Mouse (Mus musculus): Measurements from ENCODE around the gene Cadm3. TPM values are rescaled to one million over a fixed set of nuclear protein-coding genes. Genes with fewer than 3 reads are reported as not detected.

The Cadm3 gene
- total RNA-seq (2023), result under 1 TPM; 0.31 to 0.88 TPM

GRCm38 (mm10) chr1:173367356-173368046, at the start of gene Cadm3:
Cadm3 (minus strand) TSS chr1:173367695.

GRCm38 (mm10) chr1:173350372-173350957, 17.0 kb downstream of the Cadm3 start, which contains the start of gene Aim2:
Aim2 (plus strand) TSS chr1:173350879.

GRCm38 (mm10) chr1:173333312-173334253, 33.9 kb downstream of the Cadm3 start, which contains the start of gene Ackr1:
Ackr1 (minus strand) TSS chr1:173333750.

Other genes with a start within 250 kb of the Cadm3 start
- gene Olfr1408, start 230.3 kb downstream of the Cadm3 start, total RNA-seq (2023), result not detected
- gene Olfr1406, start 177.1 kb downstream of the Cadm3 start, total RNA-seq (2023), result not detected
- not detected for gene Olfr218, start 169.9 kb downstream of the Cadm3 start, total RNA-seq (2023)
- gene Olfr1404, start 155.3 kb downstream of the Cadm3 start, total RNA-seq (2023), result not detected
- gene Fcer1a, start 140.5 kb downstream of the Cadm3 start, total RNA-seq (2023), result 1 to 10 TPM; 3.4 to 5.2 TPM
- gene Olfr418, start 101.7 kb downstream of the Cadm3 start, total RNA-seq (2023), result not detected
- gene Mptx2, start 89.9 kb downstream of the Cadm3 start, total RNA-seq (2023), result not detected
- 1 to 10 TPM; 1.8 to 2.6 TPM for gene Ackr1, start 33.9 kb downstream of the Cadm3 start, total RNA-seq (2023)
- 10 to 100 TPM; 40.9 to 48.4 TPM for gene Aim2, start 16.8 kb downstream of the Cadm3 start, total RNA-seq (2023)
- gene Ifi206, start 123.3 kb upstream of the Cadm3 start, total RNA-seq (2023), result 1 to 10 TPM; 1.9 to 3.3 TPM
- under 1 TPM; 0.18 to 0.42 TPM for gene Ifi214, start 168.3 kb upstream of the Cadm3 start, total RNA-seq (2023)
- gene Ifi213, start 231.6 kb upstream of the Cadm3 start, total RNA-seq (2023), result 1 to 10 TPM; 4.6 to 7.9 TPM